Mouse (Mus musculus) gastrocnemius, postnatal 36 days (tissue): ENCODE measurements around the gene Sh3bp5l. TPM values are rescaled to one million over a fixed set of nuclear protein-coding genes. Genes with fewer than 3 reads are reported as not detected.
"Not testable (repeated sequence)": the region's sequence is repeated elsewhere in the genome, so short reads cannot be mapped to it uniquely, and the experiment has no call there.

Source experiments
- DNase-seq, 2 experiments: peaks; one replicate each; pipeline ENCODE4 v3.0.0; 2022
- intact Hi-C: fragments of 180-260 bp; cut with DNase I; formaldehyde crosslinking; loops from one replicate; pipeline ENCODE4 v1.15.1; 2025
- total RNA-seq, 2 experiments: library from RNA; stranded (reverse); gene quantifications; 2 replicates each; pipeline ENCODE4 v1.2.3; 2021

Sh3bp5l gene
- total RNA-seq, 2 experiments from 2014 or later: 26.1 to 27.9 TPM

DNA sequence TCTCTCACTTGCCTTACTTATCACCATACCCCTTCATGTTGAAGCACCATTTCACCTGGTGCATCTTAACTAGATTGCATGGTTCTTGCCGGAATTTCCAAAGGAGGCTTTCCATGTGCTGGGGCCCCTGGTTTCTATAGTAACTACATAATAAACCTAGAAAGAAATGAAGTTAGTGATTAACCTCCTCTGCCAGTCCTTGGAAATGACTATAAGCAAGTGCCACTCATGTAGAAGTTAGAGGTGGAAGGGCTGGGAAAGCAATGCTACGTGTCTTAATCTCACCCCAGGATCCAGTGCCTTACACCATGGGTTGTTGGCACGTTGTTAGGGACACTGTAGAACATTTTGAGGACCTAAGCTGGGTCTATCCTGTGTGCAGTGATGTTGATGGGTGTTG lies 33.9 kb downstream of the Sh3bp5l start:
- intact Hi-C loops: no loop called here
- DNase-seq: no peak

DNA sequence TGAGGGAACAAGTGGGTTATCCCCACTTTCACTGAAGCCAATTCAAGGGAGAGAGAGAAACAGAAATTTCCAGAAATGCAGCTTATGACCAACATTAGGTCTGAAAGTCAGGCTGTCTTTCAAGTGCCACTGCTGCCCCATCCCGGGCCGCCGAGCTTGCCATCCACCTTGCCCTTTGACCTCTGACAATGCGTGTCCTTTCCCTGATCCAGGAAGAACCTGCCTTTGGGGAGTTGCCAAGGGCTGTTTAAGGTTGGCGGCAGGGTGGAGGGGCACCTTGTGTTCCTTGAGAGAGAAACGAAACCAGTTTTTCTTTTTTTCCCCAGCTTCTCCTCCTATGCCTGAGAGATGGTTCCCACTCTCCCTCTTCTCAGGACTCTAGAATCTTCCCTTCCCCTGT lies 35.7 kb downstream of the Sh3bp5l start:
- DNase-seq: not testable (repeated sequence)

DNA sequence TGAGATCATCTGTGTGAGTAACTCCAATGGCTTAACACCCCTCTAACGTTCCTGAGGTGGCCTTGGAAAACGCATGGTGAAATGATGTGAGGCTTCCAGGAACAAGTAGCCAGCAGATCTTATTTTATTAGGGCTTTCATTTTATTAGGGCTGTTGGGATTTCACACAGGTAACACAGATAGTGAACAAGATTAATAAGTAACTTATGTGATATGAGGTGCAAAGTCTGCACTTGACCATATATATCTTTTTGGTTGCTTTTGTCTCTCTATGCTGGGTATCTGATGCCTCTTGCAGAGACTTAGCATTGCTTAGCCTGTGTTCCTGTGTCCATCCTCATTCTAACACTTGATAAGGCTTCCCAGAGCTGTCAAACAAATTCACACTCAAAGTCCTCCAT lies 46.7 kb downstream of the Sh3bp5l start:
- DNase-seq: no peak
- intact Hi-C loops: no loop called here

More for the DNA sequence above, 35.7 kb downstream of the Sh3bp5l start:
- intact Hi-C loops: not testable (repeated sequence)

DNA sequence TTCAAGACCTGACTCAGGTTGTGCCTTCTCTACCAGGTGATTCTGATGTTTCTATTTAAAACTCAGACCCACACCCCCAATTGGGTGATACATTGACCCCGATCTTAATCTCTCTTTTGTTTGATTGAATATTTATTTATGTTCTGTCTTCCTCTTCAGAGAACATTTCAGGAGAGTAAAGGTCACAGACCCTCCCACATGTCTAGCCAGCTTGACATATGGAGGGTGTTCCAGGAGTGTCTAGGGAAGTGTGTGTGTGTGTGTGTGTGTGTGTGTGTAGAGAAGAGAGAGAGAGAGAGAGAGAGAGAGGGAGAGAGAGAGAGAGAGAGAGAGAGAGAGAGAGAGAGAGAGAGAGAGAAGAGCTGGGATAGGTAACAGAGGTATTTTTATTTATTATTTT lies 47.2 kb downstream of the Sh3bp5l start:
- intact Hi-C loops: no loop called here

DNA sequence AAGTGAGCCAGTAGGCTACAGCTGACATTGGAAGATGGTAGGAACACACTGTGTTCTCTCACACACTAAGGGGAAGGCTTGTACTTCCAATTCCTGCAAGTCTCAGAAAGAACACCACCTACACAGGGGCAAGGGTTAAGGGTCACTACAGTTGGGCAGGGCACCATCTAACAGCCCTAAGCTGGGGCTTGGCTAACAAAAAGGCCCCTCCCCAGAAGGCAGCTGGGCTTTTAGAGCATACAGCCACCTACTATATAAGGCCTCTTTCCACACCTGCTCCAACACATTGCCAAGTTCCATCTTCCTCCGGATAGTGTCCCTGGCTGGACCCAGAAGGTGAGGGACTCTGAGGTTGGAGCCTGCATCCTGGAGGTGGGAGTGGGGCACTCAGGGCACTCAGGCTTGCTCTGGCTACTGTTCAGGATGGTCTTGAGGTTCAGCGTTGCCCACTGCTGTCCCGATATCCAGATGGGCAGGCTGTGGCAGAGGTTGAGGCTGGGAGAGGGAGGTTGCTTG lies 48.3 kb downstream of the Sh3bp5l start, which contains the start of gene Lypd8:
Gene Lypd8 (plus strand): TSS at position 281 of the 516 bp plus-strand sequence.
- DNase-seq: no peak
- intact Hi-C loops: no loop called here

More for the DNA sequence above, 47.2 kb downstream of the Sh3bp5l start:
- DNase-seq: no peak

DNA sequence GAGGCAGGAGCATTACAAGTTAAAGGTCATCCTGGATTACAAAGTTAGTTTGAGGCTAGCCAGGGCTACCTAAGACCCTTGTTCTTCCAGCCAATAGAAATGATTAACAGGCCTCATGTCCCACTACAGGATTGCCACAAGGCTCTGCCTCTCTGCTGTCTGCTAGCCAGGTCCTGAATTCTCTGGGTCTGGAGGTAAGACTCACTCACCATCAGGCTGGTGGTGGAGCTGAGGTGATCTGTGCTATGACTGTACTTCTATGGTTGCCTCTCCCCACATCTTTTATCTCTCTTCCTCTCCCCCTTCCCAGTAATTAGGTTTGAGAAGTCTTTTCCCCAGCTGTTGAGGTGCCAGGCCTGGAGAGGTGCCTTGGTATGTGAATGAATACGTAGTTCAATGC lies 49.0 kb downstream of the Sh3bp5l start:
- intact Hi-C loops: no loop called here
- DNase-seq: no peak

DNA sequence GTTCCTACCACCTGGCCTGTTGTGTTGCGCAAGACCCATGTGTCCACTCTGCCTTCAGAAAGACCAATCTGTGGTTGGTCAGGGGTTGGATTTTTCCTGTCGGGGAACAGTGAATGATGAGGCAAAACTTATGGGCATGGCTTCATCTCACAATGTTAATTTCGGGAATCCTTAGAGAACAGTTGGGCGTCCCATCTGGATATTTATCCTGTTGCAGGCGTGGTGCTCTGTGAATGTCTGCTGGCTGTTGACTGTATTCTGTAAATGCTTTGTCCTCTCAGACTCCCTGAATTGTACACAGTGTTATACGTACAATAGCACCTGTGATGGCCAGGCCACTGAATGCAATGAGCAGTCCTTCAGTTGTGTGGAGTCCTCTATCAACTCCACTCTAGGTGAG lies 51.9 kb downstream of the Sh3bp5l start:
- intact Hi-C loops: no loop called here

More for the DNA sequence above, 51.9 kb downstream of the Sh3bp5l start:
- DNase-seq: no peak

Other genes with a start within 250 kb of the Sh3bp5l start
- gene Gm12248, start 237.6 kb upstream of the Sh3bp5l start, total RNA-seq: not detected
- gene Cnot8, start 226.6 kb upstream of the Sh3bp5l start, total RNA-seq: 10 to 100 TPM; 27.0 to 31.4 TPM
- 1 to 10 TPM; 8.9 to 9.3 TPM for gene Gemin5, start 162.2 kb upstream of the Sh3bp5l start, total RNA-seq
- gene Mrpl22, start 159.1 kb upstream of the Sh3bp5l start, total RNA-seq: 10 to 100 TPM; 35.5 to 39.1 TPM
- 1 to 10 TPM; 3.7 to 6.7 TPM for gene Igtp, start 131.2 kb upstream of the Sh3bp5l start, total RNA-seq
- gene Irgm2, start 131.1 kb upstream of the Sh3bp5l start, total RNA-seq: 1 to 10 TPM; 6.0 to 7.9 TPM
- gene 4930438A08Rik, start 55.9 kb upstream of the Sh3bp5l start, total RNA-seq: not detected
- gene Zfp692, start 23.7 kb upstream of the Sh3bp5l start, total RNA-seq: 1 to 10 TPM; 3.4 to 4.0 TPM
- gene Zfp672, start 385 bp upstream of the Sh3bp5l start, total RNA-seq: 10 to 100 TPM; 36.7 to 41.7 TPM
- not detected for gene Lypd8, start 48.3 kb downstream of the Sh3bp5l start, total RNA-seq
- gene 1810065E05Rik, start 90.4 kb downstream of the Sh3bp5l start, total RNA-seq: not detected
- not detected for gene Gm12253, start 101.8 kb downstream of the Sh3bp5l start, total RNA-seq
- gene Lypd9, start 122.2 kb downstream of the Sh3bp5l start, total RNA-seq: not detected
- not detected for gene Olfr30, start 131.5 kb downstream of the Sh3bp5l start, total RNA-seq
- gene Olfr332, start 161.8 kb downstream of the Sh3bp5l start, total RNA-seq: not detected
- gene Olfr331, start 171.8 kb downstream of the Sh3bp5l start, total RNA-seq: not detected
- gene Olfr330, start 204.1 kb downstream of the Sh3bp5l start, total RNA-seq: not detected
- gene Olfr329-ps, start 215.7 kb downstream of the Sh3bp5l start, total RNA-seq: not detected
- not detected for gene Olfr328, start 224.9 kb downstream of the Sh3bp5l start, total RNA-seq
- not detected for gene Olfr224, start 239.8 kb downstream of the Sh3bp5l start, total RNA-seq
- gene Olfr325, start 247.0 kb downstream of the Sh3bp5l start, total RNA-seq: not detected